Mouse (Mus musculus) G1E (cell line): ENCODE data around the gene Gm28230. TPM values are rescaled to one million over a fixed set of nuclear protein-coding genes. Genes with fewer than 3 reads are reported as not detected.

Experiments
- ATAC-seq: 2 replicates; pipeline ENCODE4 v1.8.0; 2016; ENCODE audit warnings: mild to moderate bottlenecking; ENCODE audit not compliant: insufficient number of reproducible peaks, poor library complexity, low FRiP score, severe bottlenecking; ENCODE audit errors: extremely low read depth
- DNase-seq: peaks from one replicate; pipeline ENCODE4 v3.0.0; 2012; ENCODE audit warnings: low spot score
- H3K27me3 ChIP-seq: 2 replicates; pipeline ENCODE4 v1.6.1; 2012; ENCODE audit warnings: mild to moderate bottlenecking, low read length, inconsistent platforms; ENCODE audit not compliant: insufficient read depth
- H3K36me3 ChIP-seq: replicated peaks from 2 replicates; pipeline ENCODE3; 2012; ENCODE audit warnings: mild to moderate bottlenecking, inconsistent platforms
- H3K4me1 ChIP-seq: 2 replicates; pipeline ENCODE4 v1.6.1; 2012; ENCODE audit warnings: low read depth, low read length, inconsistent platforms, mixed read lengths; ENCODE audit not compliant: insufficient read depth
- H3K4me3 ChIP-seq: 2 replicates; pipeline ENCODE4 v1.5.1; 2012; ENCODE audit warnings: low read depth, mild to moderate bottlenecking, inconsistent platforms, low read length, moderate library complexity, mixed read lengths
- H3K9me3 ChIP-seq: replicated peaks from 2 replicates; pipeline ENCODE4 v1.6.1; 2012; ENCODE audit warnings: inconsistent platforms
- CTCF ChIP-seq: IDR thresholded peaks from 2 replicates; pipeline ENCODE4 v1.5.1; 2012; ENCODE audit warnings: low read depth, low read length, inconsistent platforms, mixed read lengths
- GATA1 ChIP-seq: IDR thresholded peaks from 2 replicates; pipeline ENCODE4 v1.6.1; 2012; ENCODE audit warnings: borderline replicate concordance, low read length, inconsistent platforms, mixed read lengths
- GATA2 ChIP-seq: IDR thresholded peaks from 2 replicates; pipeline ENCODE4 v1.6.1; 2012; ENCODE audit warnings: low read depth, low read length, inconsistent platforms, borderline replicate concordance
- POLR2AphosphoS5 ChIP-seq: IDR thresholded peaks from 2 replicates; pipeline ENCODE4 v1.6.1; 2012; ENCODE audit warnings: low read depth, low read length, inconsistent platforms; ENCODE audit not compliant: insufficient replicate concordance
- TAL1 ChIP-seq: conservative IDR thresholded peaks from 2 replicates; pipeline ENCODE4 v1.6.1; 2012; ENCODE audit warnings: low read depth, low read length, inconsistent platforms, mixed read lengths
- polyA plus RNA-seq: library from polyadenylated mRNA; stranded (reverse); fragments of >175 nt; gene quantifications from 2 replicates; pipeline ENCODE4 v1.2.3, GENCODE M21; 2012
- total RNA-seq, 2 experiments: library from RNA; stranded (forward) in 1 of 2; stranded (reverse) in 1 of 2; fragments of 200-1000 nt in 1 of 2; fragments of >200 nt in 1 of 2; fragmentation: Nextera tagmentation in 1 of 2; gene quantifications; 2 replicates each; pipeline ENCODE4 v1.2.3; 2014 to 2017

The Gm28230 gene
- total and polyA plus RNA-seq, 3 experiments, result 0.33 to 1.2 (median 0.55) TPM

GRCm38 (mm10) chr2:74730331-74730730 lies 3.8 kb downstream of the Gm28230 start:
- H3K9me3 ChIP-seq, result no peaks in the 10 kb centered on the region
- TF ChIP-seq GATA2 (no peak), CTCF (no peak), TAL1 (no peak), POLR2AphosphoS5 (no peak), GATA1 (no peak)
- H3K27me3 ChIP-seq, result peaks cover 48% of the 10 kb centered on the region
- ATAC-seq (no peak), DNase-seq (no peak)
- peaks cover 7% of the 10 kb centered on the region for H3K4me1 ChIP-seq
- H3K4me3 ChIP-seq, result no peak overlapping the region
- peaks cover 2% of the 10 kb centered on the region for H3K36me3 ChIP-seq

GRCm38 (mm10) chr2:74731055-74731454 lies 4.5 kb downstream of the Gm28230 start:
- DNase-seq (no peak), ATAC-seq (no peak)
- TF ChIP-seq CTCF (no peak), GATA2 (no peak), POLR2AphosphoS5 (no peak), GATA1 (no peak), TAL1 (no peak)
- Histone ChIP-seq H3K36me3 (peaks cover 2% of the 10 kb centered on the region), H3K9me3 (no peaks in the 10 kb centered on the region), H3K27me3 (peaks cover 49% of the 10 kb centered on the region), H3K4me1 (peaks cover 7% of the 10 kb centered on the region), H3K4me3 (no peak overlapping the region)

- Histone ChIP-seq H3K9me3 (no peaks in the 10 kb centered on the region), H3K4me3 (no peak overlapping the region), H3K27me3 (peaks cover 56% of the 10 kb centered on the region), H3K4me1 (peaks cover 7% of the 10 kb centered on the region), H3K36me3 (peaks cover 2% of the 10 kb centered on the region)
- no peak for ATAC-seq
- TF ChIP-seq TAL1, result no peak
- DNase-seq, result no peak
Measured at GRCm38 (mm10) chr2:74731799-74732512, 5.4 kb downstream of the Gm28230 start.

GRCm38 (mm10) chr2:74732513-74733316 lies 6.2 kb downstream of the Gm28230 start:
- no peaks in the 10 kb centered on the region for H3K9me3 ChIP-seq
- H3K4me1 ChIP-seq, result peaks cover 7% of the 10 kb centered on the region
- DNase-seq, result no peak
- ATAC-seq, result no peak
- H3K36me3 ChIP-seq, result no peaks in the 10 kb centered on the region
- no peak overlapping the region; the same call in 1 of the 2 replicates for H3K4me3 ChIP-seq
- TF ChIP-seq GATA1, result no peak
- TF ChIP-seq CTCF, result no peak
- TF ChIP-seq GATA2, result no peak
- no peak for TF ChIP-seq TAL1
- TF ChIP-seq POLR2AphosphoS5, result no peak
- peaks cover 60% of the 10 kb centered on the region for H3K27me3 ChIP-seq

GRCm38 (mm10) chr2:74733317-74733661 lies 6.8 kb downstream of the Gm28230 start:
- no peak overlapping the region; the same call in 1 of the 2 replicates for H3K4me3 ChIP-seq
- no peak for TF ChIP-seq POLR2AphosphoS5
- no peak for TF ChIP-seq CTCF
- TF ChIP-seq GATA1, result no peak
- no peak for TF ChIP-seq TAL1
- TF ChIP-seq GATA2, result no peak
- no peaks in the 10 kb centered on the region for H3K36me3 ChIP-seq
- H3K4me1 ChIP-seq, result peaks cover 7% of the 10 kb centered on the region
- DNase-seq (peak; percentile 30), ATAC-seq (no peak)
- H3K9me3 ChIP-seq, result no peaks in the 10 kb centered on the region
- peaks cover 64% of the 10 kb centered on the region for H3K27me3 ChIP-seq

GRCm38 (mm10) chr2:74733765-74734164 lies 7.2 kb downstream of the Gm28230 start:
- peaks cover 67% of the 10 kb centered on the region for H3K27me3 ChIP-seq
- no peaks in the 10 kb centered on the region for H3K36me3 ChIP-seq
- TF ChIP-seq POLR2AphosphoS5, result no peak
- no peak for TF ChIP-seq GATA2
- no peak for TF ChIP-seq CTCF
- no peak for TF ChIP-seq GATA1
- TF ChIP-seq TAL1, result no peak
- no peak for ATAC-seq
- DNase-seq, result no peak
- no peaks in the 10 kb centered on the region for H3K9me3 ChIP-seq
- H3K4me3 ChIP-seq, result no peak overlapping the region
- peaks cover 9% of the 10 kb centered on the region for H3K4me1 ChIP-seq
